Mouse (Mus musculus) v-Abl transformed pro-B cells (cell line): ENCODE measurements around the gene Med11.
"Not testable (repeated sequence)": the region's sequence is repeated elsewhere in the genome, so short reads cannot be mapped to it uniquely, and the experiment has no call there.

Source experiments
- in situ Hi-C, 2 experiments: fragments of 400-800 bp; cut with MboI; formaldehyde crosslinking; loops; one replicate each; pipeline ENCODE4 v1.15.1; 2025; ENCODE audit not compliant: unreplicated experiment in 2 of 2

Med11 gene

DNA sequence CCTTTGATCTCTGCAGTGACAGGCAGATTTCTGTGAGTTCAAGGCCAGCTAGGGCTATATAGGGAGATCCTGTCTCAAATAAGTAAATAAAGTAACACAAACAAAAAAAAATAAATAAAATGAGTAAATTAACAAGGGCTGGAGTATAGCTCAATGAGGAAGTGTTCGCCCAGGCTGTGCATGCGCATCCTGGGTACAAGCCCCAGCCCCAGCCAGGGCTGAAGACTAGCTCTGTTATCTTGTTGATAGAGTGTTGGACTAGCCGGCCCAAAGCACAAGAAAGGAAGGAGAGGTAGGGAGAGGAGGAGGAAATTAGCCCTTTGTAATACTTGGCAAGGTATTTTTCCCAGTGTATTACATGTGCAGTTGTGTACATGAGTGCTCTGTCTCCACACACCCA is 7.8 kb upstream of the Med11 start:
- in situ Hi-C loops: no loop called here

DNA sequence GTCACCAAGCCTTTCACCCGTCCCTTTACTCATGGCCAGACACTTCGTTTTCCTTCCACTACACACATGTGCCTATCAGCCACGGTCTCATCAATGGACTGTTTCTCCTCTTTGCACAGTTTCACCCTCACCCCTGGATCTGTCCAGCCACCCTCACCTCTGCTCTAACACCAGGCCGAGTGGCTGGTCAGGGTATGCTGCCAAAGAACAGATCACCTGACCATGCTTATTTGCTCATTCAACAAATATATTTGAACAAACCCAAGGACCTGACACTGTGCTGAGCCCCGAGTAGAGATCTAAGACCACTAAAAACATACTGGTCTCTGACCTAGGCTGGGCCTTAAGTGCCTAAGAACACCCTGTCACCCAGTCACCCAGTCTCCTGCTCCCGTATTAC is 7.1 kb upstream of the Med11 start:
- in situ Hi-C loops: no loop called here

DNA sequence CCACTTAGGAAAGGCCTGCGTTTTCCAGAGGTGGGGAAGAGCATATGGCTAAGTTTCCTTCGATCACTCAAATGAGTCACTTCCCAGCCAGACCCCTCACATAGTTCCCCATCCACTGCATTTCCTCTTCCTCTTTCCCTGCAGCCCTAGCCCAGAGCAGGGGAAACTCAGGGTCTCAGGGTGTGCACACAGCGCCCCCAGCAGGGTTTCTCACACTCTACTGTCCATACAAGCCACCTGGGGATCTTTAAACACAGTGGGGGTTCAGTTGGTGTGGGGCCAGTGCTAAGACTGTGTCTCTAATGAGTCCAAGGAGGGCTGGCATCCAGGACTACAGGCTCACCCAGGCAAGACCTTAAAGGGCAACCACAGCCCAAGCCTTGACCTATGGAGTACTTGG is 5.0 kb upstream of the Med11 start:
- in situ Hi-C loops: no loop called here

DNA sequence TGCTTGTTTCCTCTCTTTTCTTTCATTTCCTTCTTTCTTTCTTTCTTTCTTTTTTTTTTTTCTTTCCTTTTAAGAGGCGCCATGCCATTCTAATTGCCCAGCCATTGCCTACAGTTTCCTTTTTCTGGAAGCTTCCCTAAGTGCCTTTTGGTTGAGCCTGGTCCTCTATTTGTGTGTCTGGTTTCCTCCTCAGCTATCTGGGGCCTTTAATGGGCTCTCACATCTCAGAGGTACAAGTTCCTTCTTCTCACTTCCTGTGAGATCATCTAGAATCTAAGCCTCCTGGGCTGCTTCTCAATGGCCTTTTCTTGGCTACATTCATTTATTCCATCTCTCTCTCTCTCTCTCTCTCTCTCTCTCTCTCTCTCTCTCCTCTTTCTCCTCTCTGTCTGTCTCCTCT is 4.3 kb upstream of the Med11 start:
- in situ Hi-C loops: no loop called here

DNA sequence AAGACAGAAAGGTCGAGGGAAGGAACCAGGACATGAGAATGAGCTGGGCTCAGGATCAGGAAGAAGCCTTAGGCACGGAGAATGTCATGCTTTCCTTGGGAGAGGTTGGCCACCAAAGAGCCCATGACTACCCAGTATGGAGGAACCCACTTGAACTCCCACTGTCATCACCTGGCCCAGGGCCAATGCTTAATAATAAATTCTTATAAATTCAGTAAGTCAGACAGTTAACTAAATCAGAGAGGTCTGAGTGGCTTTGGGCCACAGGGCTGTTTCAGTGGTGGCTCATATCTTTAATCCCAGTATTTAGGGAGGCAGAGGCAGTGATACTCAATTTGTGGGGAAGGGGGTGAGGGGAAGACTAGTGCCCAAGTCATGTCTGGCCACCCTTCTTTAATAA is 793 bp upstream of the Med11 start:
- in situ Hi-C loops: no loop called here

DNA sequence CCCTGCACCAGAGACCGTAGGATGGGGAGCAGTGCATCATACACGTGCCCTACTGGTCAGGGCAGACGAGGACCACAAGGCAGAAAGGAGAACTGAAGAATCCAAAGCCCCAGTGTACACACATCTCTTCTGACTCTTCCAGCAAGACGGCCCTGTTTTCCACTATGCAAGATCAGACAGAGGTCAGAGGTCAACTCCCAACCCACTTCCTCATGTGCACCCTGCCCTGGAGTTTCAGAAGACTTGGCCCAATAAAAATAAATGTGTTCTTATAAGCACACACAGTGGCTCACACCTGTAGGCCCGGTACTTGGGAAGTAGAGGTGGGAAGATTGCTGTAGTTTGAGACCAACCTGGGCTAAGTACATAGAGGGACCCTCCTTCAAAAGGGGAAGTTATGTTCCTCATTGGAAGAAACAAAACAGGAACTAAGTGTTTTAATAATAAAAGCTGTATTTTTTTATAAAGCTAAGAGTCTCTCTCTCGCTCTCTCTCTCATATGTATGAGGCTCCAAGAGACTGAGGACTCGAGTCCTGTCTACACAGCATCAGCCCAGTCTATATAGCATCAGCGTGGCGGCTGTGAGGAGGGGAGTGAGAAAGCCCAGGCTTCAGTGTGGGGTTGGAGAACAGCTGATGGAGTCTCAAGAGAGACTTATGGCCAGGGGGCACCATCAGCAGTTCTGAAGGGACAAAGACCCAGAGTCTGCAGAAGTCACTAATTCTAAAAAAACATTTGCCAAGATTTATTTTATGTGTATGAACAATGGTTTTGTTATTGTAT is 1.7 kb downstream of the Med11 start:
- in situ Hi-C loops: no loop called here

DNA sequence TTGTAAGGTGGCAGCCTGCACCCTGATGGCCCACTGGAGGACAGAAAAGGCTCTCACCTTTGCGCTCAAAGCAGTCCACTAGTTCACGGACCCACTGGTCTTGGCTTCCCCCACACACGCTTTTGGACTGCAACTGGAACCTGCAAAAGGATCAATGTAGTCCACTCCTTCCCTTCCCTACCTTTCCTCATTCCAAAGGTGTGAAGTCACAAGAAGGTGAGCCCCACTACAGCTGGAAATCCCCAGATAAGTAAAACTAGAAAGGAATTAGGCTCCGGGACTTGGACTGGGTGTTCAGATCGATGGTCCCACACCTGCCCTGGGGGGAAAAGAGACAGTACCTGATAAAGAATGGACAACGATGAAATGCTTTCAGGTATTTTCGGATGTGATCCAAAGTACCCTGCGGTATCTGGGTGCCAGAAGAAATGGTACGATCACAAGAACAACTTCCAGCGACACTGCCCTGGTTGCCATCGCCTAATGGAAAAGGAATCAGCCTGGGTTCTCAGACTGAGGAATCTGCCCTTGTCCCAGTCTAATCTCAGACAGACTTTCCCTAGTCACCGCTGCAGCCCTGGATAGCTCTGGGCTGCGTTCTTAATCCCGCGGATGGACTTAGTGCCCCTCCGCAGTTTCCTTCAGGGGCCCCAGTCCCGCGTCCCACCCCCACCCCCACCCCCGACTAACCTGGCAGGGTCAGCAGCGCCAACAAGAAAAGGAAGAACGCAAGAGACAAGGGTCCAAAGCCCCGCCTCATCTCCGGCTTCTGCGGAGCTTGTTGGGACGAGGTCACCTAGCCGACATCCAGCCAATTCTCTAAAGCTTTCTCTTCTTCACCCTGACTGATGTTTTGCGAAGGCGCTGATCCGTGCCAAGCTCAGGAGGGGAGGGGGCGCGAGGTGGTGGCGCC is 7.2 kb downstream of the Med11 start, which contains the start of gene Zmynd15:
Gene Zmynd15, plus strand, starts transcription at position 746 of the 913 bp plus-strand sequence.
- in situ Hi-C loops: no loop called here

DNA sequence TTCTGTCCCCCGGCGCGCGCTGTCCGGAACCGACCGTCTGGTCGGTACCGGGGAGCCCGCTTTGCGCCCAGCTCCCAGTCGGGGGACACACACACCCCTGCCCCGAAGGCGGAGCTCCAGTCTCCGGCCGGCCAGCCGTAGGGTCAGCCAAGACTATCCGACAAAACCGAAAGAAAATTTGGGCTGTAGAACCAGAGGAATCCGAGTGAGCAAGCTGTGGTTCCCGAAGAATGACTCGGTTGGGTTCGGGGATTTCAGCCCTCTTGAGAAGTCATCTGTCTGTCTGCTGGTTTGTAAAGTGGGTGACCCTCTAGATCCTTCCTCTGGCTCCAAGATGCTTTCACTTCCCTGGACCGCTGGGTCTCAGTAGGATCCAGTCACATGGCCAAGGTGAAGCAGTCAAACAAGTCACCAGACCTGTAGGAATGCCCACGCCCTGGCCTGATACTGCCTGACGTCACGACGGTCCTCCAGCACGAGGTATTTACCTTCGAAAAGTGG is 7.9 kb downstream of the Med11 start, which contains the start of gene Cxcl16:
Gene Cxcl16, minus strand, starts transcription at position 384 of the 501 bp plus-strand sequence.
- in situ Hi-C loops: loop anchor here in 1 of 2 experiments (5.0 kb wide), 1 partner anchor 43 kb away; no protein-coding TSS in a partner anchor

DNA sequence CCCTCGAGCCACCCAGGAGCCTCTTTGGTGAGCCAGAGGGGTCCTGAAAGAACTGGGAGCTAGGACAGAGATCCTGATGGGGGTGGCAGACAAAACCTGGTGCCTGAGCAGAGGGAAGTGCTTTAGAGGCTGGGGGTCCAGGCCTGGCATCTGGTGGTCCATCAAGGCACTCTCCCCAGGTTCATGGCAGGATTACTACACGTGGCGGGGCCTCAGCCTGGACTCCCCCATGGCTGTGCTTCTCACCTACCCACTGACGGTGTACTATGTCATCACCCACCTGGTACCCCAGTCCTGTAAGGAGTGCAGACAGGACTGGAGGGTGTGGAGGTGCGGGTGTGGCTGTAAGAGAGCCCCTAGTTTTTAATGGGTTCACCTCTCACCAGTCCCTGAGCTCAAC is 12.3 kb downstream of the Med11 start:
- in situ Hi-C loops: loop anchor here in 1 of 2 experiments (5.0 kb wide), 1 partner anchor 38 kb away; no protein-coding TSS in a partner anchor

DNA sequence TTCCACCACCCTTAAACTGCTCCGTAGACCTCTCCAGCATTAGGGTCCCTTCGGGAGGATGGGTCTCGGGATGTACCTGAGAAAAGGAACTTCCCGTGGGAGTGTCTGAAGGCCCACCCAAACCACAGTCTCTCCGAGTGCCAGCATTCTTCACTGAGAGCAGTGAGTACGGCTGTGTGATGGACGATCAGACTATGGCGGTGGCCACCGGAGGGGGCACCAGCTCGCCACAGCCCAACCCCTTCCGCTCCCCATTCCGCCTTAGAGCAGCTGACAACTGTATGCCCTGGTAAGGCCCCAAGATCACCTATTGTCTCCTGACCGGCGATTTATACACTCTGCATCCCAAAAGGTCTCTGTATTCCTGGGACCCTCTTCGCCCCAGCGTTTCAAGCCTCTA is 13.5 kb downstream of the Med11 start:
- in situ Hi-C loops: no loop called here

DNA sequence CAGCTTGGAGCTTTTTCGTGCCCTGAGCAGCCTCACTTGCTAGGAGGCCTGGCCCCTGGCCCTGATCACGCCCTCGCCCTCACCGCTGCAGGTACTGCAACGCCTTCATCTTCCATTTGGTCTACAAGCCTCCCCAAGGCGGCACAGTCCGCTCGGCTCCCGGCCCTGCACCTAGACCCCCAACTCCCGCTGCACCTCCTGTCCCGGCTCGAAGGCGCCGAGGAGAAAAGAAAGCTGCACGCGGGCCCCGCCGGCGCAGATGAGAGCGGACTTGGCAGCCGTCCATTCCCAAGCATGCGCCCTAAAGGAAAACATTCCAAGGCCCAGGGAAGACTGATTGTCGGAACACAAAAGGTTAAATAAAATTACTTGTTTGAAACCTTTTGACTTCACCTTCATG is 14.1 kb downstream of the Med11 start:
- in situ Hi-C loops: no loop called here

DNA sequence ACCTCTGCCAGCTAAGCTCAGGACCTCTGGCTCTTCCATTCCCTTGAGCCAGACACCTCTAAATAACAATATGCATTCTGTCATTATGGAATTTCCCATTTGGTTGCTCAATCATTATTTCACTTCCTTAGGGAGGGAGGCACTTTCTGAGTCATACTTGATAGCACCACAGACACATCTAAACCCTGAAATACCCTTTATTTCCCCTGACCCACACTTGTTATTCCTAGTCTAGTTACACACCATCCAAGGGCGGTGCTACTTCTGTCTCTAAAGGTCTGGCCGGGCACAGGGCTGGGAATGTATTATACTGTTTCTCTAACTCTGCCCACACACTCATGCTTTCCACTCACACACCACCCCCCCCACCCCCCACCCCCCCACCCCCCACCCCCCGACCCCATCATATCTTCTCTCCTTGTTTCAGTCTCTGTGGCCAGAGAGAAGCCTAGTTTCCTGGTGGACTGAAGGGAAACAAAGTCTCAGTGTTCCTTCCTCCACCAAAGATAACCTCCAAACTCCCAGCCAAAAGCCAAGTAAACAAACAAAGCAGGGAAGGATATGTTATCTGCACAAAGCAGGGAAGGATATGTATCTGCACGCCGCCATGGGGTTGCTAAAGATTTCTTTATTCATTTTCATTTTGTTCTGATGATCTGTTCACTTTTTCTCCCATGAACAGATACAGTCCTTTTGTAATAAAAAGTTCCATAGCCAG is 16.3 kb downstream of the Med11 start:
- in situ Hi-C loops: no loop called here

DNA sequence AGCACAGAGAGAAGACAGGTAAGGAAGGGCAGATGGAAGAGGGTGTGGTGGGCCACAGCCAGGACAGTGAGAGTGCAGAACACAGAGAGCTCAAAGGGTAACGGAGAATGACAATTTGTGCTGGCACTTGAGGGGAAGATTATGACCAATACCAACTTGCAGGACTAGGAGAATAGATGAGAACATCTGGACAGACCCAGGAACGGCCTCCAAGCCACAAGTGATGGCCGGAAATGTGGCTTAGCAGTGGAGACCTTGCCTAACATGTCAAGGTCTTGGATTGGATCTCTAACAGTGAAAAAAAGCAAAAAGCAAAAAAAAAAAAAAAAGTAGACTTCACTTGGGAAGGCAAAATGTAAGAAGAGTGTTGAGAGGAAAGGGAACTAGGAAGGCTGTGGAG is 18.0 kb downstream of the Med11 start:
- in situ Hi-C loops: no loop called here

DNA sequence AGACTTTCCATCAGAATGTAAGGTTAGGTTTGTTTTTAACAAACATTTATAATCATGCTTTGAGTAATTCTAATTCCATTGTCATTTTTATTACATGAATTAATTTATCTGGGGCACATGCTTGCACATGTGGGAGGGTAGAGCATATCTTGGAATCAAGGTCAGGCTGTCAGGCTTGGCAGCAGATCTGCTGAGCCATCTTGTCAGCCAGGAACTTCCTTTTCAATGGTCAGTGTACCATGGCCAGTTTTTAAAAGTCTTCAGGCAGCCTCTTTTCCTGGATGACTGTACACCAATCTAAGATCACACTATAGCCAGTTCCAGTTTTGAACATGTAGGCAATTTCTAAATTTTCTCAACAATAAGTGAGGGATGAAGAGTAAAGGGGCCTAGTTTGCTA is 21.0 kb downstream of the Med11 start:
- in situ Hi-C loops: no loop called here

DNA sequence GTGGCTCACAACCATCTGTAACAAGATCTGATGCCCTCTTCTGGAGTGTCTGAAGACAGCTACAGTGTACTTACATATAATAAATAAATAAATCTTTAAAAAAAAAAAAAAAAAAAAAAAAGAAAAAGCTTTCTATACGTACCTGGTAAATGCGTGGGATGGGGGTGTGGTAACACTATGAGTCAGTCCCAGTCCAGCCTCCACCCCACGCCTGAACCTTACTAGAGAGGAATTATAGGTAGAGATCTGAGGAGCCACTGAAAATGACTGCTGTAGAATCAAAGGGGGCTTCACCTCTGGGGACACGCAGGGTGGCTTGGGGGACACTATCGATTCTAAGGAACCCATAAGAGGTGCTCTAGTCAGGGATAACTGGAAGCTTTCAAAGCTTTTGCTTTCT is 21.6 kb downstream of the Med11 start:
- in situ Hi-C loops: not testable (repeated sequence)

DNA sequence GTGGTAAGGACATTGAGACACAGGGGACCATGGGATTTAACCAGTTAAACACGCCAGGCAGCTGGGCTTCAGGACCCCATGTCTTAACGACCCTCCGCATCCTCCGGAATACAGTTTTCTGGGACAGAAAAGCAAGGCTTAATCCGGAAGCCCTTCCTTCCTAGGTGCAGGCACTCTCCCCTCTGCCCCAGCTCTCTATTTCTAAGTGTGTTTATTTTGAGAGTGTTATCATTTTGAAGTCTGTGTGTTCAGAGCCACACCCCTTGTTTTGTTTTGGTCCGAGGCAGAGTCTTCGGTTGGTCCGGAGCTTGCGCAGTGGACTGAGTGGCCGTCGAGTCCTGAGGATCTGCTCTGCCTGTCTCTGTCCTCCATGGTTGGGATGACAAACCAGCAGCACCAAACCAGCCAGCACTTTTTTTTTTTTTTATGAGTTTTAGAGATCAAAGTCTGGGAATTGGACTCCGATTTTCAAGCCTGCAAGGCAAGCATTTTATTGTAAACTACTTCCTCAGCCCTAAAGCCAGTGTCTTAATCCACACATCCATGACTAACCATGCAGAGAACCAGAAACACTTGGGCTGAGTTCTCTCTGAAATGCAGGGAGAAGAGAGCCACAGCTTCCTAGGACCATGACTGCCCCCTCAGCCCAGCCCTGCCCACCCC is 23.3 kb downstream of the Med11 start:
- in situ Hi-C loops: loop anchor here (25.0 kb wide), 2 partner anchors 388 to 1013 kb away; partner anchors contain the start of gene Asgr2 (in 1 of the 2)

DNA sequence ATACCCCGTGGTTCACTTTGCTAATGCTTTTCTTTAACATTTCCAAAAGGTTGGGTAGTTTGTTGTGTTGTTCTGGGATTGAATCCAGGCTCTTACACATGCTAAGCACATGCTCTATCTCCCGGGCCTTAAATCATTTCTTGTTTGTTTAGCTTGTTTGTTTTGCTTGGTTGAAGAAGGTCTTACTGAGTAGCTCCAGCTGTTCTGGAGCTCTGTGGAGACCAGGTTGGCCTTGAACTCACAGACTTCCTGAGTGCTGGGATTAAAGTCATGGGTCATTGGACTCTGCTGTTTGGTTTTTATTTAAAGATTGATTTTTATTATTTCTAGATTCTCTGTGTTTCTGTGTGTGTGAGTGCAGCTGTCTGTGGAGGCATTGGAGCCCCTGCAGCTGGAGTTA is 33.8 kb downstream of the Med11 start:
- in situ Hi-C loops: loop anchor here (25.0 kb wide), 2 partner anchors 398 to 1023 kb away; partner anchors contain the start of gene Asgr2 (in 1 of the 2)

DNA sequence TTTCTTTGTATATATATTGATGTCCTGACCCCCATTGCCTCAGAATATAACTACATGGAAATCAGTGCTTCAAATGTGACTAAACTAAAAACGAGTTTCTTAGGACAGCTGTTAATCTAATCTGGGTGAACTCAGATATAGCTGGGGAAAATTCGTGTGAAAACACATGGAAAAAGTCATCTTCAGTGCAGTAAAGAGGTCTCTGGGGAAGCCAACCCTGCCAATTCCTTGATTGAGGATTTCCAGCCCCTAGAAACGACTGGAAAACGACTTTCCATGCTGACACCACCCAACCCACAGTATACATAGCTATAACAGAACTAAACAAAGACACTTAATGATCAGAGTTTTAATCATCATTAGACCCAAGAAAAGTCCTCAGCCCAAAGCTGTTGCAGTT is 36.1 kb downstream of the Med11 start:
- in situ Hi-C loops: loop anchor here (25.0 kb wide), 2 partner anchors 401 to 1026 kb away; partner anchors contain the start of gene Asgr2 (in 1 of the 2)

DNA sequence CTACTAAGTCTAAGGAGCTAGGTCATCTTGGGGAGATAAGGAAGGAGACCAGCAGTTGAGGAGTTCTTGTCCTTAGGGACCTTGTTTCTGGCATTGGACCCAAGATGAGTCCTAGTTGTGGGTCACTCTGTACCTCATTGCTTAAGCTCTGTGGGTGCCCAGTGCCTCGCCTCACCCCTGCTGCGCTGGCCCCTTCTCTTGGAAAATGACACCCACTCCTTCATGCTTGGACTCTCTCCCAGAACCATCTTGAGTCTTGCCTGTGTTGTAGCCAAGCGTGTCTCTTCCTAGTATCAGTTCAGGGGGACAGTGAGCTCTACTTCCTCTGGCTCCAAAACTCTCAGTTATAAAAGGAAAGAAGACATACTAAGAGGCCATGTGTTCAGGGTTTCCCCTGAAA is 37.4 kb downstream of the Med11 start:
- in situ Hi-C loops: loop anchor here (25.0 kb wide), 2 partner anchors 402 to 1027 kb away; partner anchors contain the start of gene Asgr2 (in 1 of the 2)

DNA sequence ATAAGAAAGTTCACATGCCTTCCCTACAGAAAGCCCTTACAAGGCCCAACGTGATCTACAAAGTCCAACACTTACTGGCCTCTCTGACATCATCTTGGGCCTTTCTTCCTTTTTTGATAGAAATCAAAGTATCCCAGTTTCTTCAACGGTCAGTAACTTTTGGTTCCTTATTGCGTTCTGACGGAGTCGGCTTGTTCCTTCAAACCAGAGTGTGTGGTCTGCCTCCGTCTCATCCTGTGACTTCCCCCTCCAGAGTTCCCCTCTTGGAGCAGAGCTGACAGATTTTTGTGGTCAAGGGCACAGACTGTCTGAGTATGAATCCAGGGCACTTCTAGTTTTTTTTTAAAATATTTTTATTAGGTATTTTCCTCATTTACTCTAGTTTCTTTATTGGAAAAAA is 38.0 kb downstream of the Med11 start:
- in situ Hi-C loops: loop anchor here (25.0 kb wide), 2 partner anchors 402 to 1027 kb away; partner anchors contain the start of gene Asgr2 (in 1 of the 2)
